Mouse (Mus musculus): ENCODE data around the gene Cidec. TPM values are rescaled to one million over a fixed set of nuclear protein-coding genes. Genes with fewer than 3 reads are reported as not detected.

Gene Cidec
- polyA plus RNA-seq, 1 experiment from 2014 or later, result 24.4 TPM

- no peak for ATAC-seq
- no peaks in the 10 kb centered on the region for H3K9me3 ChIP-seq (ENCODE audit: control insufficient read depth, low read length)
- H3K4me2 ChIP-seq (ENCODE audit: low read depth, low read length), result peak overlapping the region; percentile 84
- peaks cover 26% of the 10 kb centered on the region for H3K4me1 ChIP-seq (ENCODE audit: control insufficient read depth, insufficient read depth, low read length)
- H3K27me3 ChIP-seq (replicated peaks; ENCODE audit: control insufficient read depth, insufficient read depth, low read length), result no peaks in the 10 kb centered on the region
- peak overlapping the region; percentile 62 for H3K9ac ChIP-seq (ENCODE audit: low read depth, low read length)
- H3K27ac ChIP-seq (ENCODE audit: low read length), result no peak overlapping the region
- H3K36me3 ChIP-seq (ENCODE audit: control insufficient read depth, insufficient read depth, low read length), result peaks cover 16% of the 10 kb centered on the region; the same call in 1 of the 2 replicates
- H3K4me3 ChIP-seq (ENCODE audit: low read length), result peak overlapping the region; percentile 46
- 30% methylated on average over 10 of the region's 10 CpGs for WGBS
Observed at GRCm38 (mm10) chr6:113392015-113392386, 43.6 kb downstream of the Cidec start.

GRCm38 (mm10) chr6:113390715-113391114 is 44.8 kb downstream of the Cidec start:
- H3K4me3 ChIP-seq (ENCODE audit: low read length), result no peak overlapping the region
- peaks cover 26% of the 10 kb centered on the region for H3K4me1 ChIP-seq (ENCODE audit: control insufficient read depth, insufficient read depth, low read length)
- no peak overlapping the region for H3K27ac ChIP-seq (ENCODE audit: low read length)
- H3K36me3 ChIP-seq (ENCODE audit: control insufficient read depth, insufficient read depth, low read length), result peaks cover 18% of the 10 kb centered on the region; the same call in 1 of the 2 replicates
- WGBS, result 77% methylated on average over 3 of the region's 3 CpGs
- no peaks in the 10 kb centered on the region for H3K27me3 ChIP-seq (replicated peaks; ENCODE audit: control insufficient read depth, insufficient read depth, low read length)
- no peak overlapping the region for H3K4me2 ChIP-seq (ENCODE audit: low read depth, low read length)
- H3K9ac ChIP-seq (ENCODE audit: low read depth, low read length), result no peak overlapping the region
- H3K9me3 ChIP-seq (ENCODE audit: control insufficient read depth, low read length), result no peaks in the 10 kb centered on the region
- ATAC-seq, result no peak

DNA sequence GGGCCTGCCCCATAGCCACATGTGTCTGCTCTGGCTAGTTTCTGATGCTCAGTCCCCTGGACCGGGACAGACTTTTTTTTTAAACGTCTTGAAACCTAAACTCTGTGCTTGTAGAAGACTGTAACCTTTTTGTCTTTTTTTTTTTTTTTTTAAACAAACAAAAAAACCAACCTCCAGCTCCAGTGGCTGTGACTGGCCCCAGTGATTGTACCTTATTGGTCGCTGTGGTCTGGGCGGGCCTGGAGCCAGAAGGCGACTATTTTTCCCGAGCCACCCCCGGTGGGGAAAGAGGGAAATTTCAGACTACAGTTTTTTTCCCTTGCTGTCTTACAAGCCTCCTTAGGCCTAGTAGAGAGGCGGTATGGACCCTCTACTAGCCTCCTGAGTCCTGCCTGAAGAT is 46.6 kb downstream of the Cidec start, which contains the start of gene Ttll3:
Gene Ttll3, plus strand, starts transcription at position 301 of the 400 bp plus-strand sequence.
- Histone ChIP-seq H3K9me3 (ENCODE audit: control insufficient read depth, low read length) (no peaks in the 10 kb centered on the region), H3K4me3 (ENCODE audit: low read length) (no peak within 1 kb of the TSS), H3K36me3 (ENCODE audit: control insufficient read depth, insufficient read depth, low read length) (peaks cover 27% of the 10 kb centered on the region), H3K4me2 (ENCODE audit: low read depth, low read length) (no peak within 1 kb of the TSS), H3K4me1 (ENCODE audit: control insufficient read depth, insufficient read depth, low read length) (peaks cover 26% of the 10 kb centered on the region), H3K9ac (ENCODE audit: low read depth, low read length) (no peak within 1 kb of the TSS), H3K27ac (ENCODE audit: low read length) (no peak within 1 kb of the TSS), H3K27me3 (replicated peaks; ENCODE audit: control insufficient read depth, insufficient read depth, low read length) (no peaks in the 10 kb centered on the region)
- WGBS, result 63% methylated on average over 8 of the region's 8 CpGs
- ATAC-seq, result no peak

DNA sequence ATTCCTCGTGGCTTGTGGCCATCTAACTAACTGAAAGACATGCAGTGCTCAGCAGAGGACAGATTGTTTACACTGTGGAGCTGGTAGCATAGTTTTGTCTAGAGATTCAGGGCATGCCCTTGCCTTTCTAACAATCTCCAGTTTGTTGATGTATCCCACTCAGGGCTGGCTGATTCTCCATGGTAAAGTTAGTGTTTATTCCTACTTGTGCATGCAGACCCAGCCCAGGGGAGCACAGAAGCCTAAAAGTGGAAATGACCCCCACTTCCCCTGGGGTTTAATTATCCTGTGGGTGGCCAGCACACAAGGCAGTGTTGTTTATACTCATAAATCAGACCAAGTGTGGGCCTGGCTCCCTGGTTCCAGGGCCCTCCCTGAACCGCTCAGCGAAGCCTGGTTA is 49.5 kb downstream of the Cidec start:
- H3K27ac ChIP-seq (ENCODE audit: low read length), result peak overlapping the region; percentile 46; the same call in 1 of the 2 replicates
- H3K36me3 ChIP-seq (ENCODE audit: control insufficient read depth, insufficient read depth, low read length), result peaks cover 36% of the 10 kb centered on the region
- no peak overlapping the region for H3K4me3 ChIP-seq (ENCODE audit: low read length)
- ATAC-seq, result peak; percentile 18; the same call in 1 of the 2 replicates
- H3K4me1 ChIP-seq (ENCODE audit: control insufficient read depth, insufficient read depth, low read length), result peaks cover 8% of the 10 kb centered on the region; the same call in 1 of the 2 replicates
- no peaks in the 10 kb centered on the region for H3K27me3 ChIP-seq (replicated peaks; ENCODE audit: control insufficient read depth, insufficient read depth, low read length)
- no peak overlapping the region for H3K9ac ChIP-seq (ENCODE audit: low read depth, low read length)
- 48% methylated on average over 3 of the region's 3 CpGs for WGBS
- no peaks in the 10 kb centered on the region for H3K9me3 ChIP-seq (ENCODE audit: control insufficient read depth, low read length)
- no peak overlapping the region for H3K4me2 ChIP-seq (ENCODE audit: low read depth, low read length)

- no peaks in the 10 kb centered on the region for H3K27me3 ChIP-seq (replicated peaks; ENCODE audit: control insufficient read depth, insufficient read depth, low read length)
- peaks cover 5% of the 10 kb centered on the region; the same call in 1 of the 2 replicates for H3K4me1 ChIP-seq (ENCODE audit: control insufficient read depth, insufficient read depth, low read length)
- H3K27ac ChIP-seq (ENCODE audit: low read length), result peak overlapping the region; percentile 46; the same call in 1 of the 2 replicates
- H3K4me2 ChIP-seq (ENCODE audit: low read depth, low read length), result no peak overlapping the region
- no peak overlapping the region for H3K4me3 ChIP-seq (ENCODE audit: low read length)
- no peak overlapping the region for H3K9ac ChIP-seq (ENCODE audit: low read depth, low read length)
- no peaks in the 10 kb centered on the region for H3K9me3 ChIP-seq (ENCODE audit: control insufficient read depth, low read length)
- WGBS, result 59% methylated on average over 11 of the region's 11 CpGs
- ATAC-seq, result no peak
- H3K36me3 ChIP-seq (ENCODE audit: control insufficient read depth, insufficient read depth, low read length), result peaks cover 40% of the 10 kb centered on the region
Observed at GRCm38 (mm10) chr6:113385160-113385714, 50.3 kb downstream of the Cidec start.

DNA sequence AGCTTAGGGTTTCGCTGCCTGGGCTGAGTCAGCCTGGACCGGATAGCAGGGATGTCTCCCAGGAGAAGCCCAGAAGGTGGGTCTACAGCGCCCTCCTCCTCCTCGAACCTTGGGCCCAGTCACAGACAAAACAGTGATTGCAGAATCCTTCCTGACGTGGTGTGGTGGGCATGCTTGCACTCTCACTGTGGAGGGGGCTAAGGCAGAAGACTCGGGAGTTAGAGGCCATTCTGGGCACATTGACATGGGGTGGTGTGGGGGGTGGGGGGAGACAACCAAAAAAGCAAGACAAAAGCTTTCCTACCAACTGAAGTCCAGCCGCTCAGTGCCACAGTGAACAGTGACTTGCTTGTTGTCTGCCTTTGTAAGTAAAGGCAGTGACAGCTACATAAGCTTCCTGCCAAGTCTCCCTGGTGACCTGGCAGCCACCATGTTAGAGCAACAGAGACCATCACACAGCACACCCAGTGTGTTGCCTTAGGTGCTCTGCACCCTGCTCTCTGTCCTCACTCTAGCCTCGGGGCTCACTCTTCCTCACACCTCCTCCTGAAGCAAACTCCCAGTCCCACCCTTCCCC is 51.1 kb downstream of the Cidec start:
- Histone ChIP-seq H3K27ac (ENCODE audit: low read length) (no peak overlapping the region), H3K9me3 (ENCODE audit: control insufficient read depth, low read length) (no peaks in the 10 kb centered on the region), H3K27me3 (replicated peaks; ENCODE audit: control insufficient read depth, insufficient read depth, low read length) (no peaks in the 10 kb centered on the region), H3K9ac (ENCODE audit: low read depth, low read length) (no peak overlapping the region), H3K4me3 (ENCODE audit: low read length) (no peak overlapping the region), H3K4me2 (ENCODE audit: low read depth, low read length) (no peak overlapping the region), H3K4me1 (ENCODE audit: control insufficient read depth, insufficient read depth, low read length) (peaks cover 6% of the 10 kb centered on the region), H3K36me3 (ENCODE audit: control insufficient read depth, insufficient read depth, low read length) (peaks cover 40% of the 10 kb centered on the region)
- ATAC-seq, result no peak
- 91% methylated on average over 8 of the region's 8 CpGs for WGBS

GRCm38 (mm10) chr6:113380480-113380879 is 55.1 kb downstream of the Cidec start:
- Histone ChIP-seq H3K9me3 (ENCODE audit: control insufficient read depth, low read length) (no peaks in the 10 kb centered on the region), H3K4me3 (ENCODE audit: low read length) (no peak overlapping the region), H3K4me1 (ENCODE audit: control insufficient read depth, insufficient read depth, low read length) (peaks cover 16% of the 10 kb centered on the region), H3K27me3 (replicated peaks; ENCODE audit: control insufficient read depth, insufficient read depth, low read length) (no peaks in the 10 kb centered on the region), H3K4me2 (ENCODE audit: low read depth, low read length) (no peak overlapping the region), H3K27ac (ENCODE audit: low read length) (no peak overlapping the region), H3K9ac (ENCODE audit: low read depth, low read length) (no peak overlapping the region), H3K36me3 (ENCODE audit: control insufficient read depth, insufficient read depth, low read length) (peaks cover 23% of the 10 kb centered on the region)
- WGBS, result 91% methylated on average over 11 of the region's 11 CpGs
- no peak for ATAC-seq

GRCm38 (mm10) chr6:113379246-113379645 is 56.3 kb downstream of the Cidec start:
- Histone ChIP-seq H3K4me1 (ENCODE audit: control insufficient read depth, insufficient read depth, low read length) (peaks cover 16% of the 10 kb centered on the region), H3K27ac (ENCODE audit: low read length) (peak overlapping the region; percentile 25; the same call in 1 of the 2 replicates), H3K4me2 (ENCODE audit: low read depth, low read length) (peak overlapping the region; percentile 81), H3K9ac (ENCODE audit: low read depth, low read length) (peak overlapping the region; percentile 97), H3K9me3 (ENCODE audit: control insufficient read depth, low read length) (no peaks in the 10 kb centered on the region), H3K4me3 (ENCODE audit: low read length) (peak overlapping the region; percentile 96), H3K27me3 (replicated peaks; ENCODE audit: control insufficient read depth, insufficient read depth, low read length) (no peaks in the 10 kb centered on the region), H3K36me3 (ENCODE audit: control insufficient read depth, insufficient read depth, low read length) (peaks cover 15% of the 10 kb centered on the region)
- ATAC-seq, result no peak
- WGBS, result 71% methylated on average over 6 of the region's 6 CpGs

DNA sequence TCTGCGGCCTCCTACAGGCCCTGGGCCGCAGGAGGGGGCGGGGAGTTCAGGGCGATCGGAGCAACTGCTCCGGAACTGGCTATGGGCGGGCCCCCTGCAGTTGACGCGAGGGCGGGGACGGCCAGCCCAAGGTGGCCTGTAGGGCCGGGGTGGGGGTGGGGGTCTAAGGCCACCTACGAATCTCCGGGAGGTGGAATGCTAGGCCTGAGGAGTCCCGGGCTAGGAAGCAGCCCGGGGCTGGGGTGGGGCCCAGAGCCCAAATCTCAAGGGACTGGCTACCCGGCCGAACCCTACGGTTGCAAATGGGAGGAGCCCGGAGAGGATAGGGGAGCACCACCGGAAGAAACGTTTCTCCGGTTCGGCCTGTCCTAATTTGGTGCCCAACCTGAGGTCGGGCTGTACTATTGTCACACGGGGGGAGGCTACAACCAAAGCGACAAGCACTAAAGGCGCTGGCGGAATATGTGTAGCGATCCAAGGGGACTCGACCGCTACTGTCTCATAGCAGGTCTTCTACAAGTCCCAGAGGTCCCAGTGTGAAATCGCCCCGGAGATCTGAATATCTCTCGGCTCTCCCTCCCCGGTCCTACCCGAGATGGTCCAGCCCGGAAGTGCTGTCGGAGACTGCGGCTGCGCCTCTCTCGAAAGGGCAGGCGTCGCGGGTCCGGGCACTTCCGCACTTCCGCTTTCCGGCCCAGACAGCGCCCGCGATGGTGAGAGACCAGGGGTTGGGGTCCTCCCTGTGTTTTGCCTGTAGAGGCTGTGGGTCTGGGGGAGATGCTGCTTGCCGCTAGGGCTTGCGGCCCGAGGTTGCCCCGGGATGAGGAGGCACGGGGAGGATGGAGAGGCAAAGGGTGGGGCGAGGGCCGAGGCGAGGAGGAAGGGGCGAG is 57.8 kb downstream of the Cidec start, which contains the start of the genes Tada3 and Arpc4:
Gene Tada3, minus strand, starts transcription at position 388 of the 890 bp plus-strand sequence.
Gene Arpc4, plus strand, starts transcription at position 620 of the 890 bp plus-strand sequence.
- Histone ChIP-seq H3K4me1 (ENCODE audit: control insufficient read depth, insufficient read depth, low read length) (peaks cover 16% of the 10 kb centered on the region), H3K36me3 (ENCODE audit: control insufficient read depth, insufficient read depth, low read length) (peaks cover 8% of the 10 kb centered on the region), H3K9me3 (ENCODE audit: control insufficient read depth, low read length) (no peaks in the 10 kb centered on the region), H3K4me3 (ENCODE audit: low read length) (peak within 1 kb of the TSS; percentile 96), H3K9ac (ENCODE audit: low read depth, low read length) (peak within 1 kb of the TSS; percentile 97), H3K4me2 (ENCODE audit: low read depth, low read length) (peak within 1 kb of the TSS; percentile 81), H3K27ac (ENCODE audit: low read length) (peak within 1 kb of the TSS; percentile 97), H3K27me3 (replicated peaks; ENCODE audit: control insufficient read depth, insufficient read depth, low read length) (no peaks in the 10 kb centered on the region)
- peak; percentile 96 for ATAC-seq
- under 1% methylated on average over 61 of the region's 61 CpGs for WGBS

All from intestine, embryonic 16.5 days (tissue).